Mouse (Mus musculus): ENCODE results near the gene Bcl7c.

DNA sequence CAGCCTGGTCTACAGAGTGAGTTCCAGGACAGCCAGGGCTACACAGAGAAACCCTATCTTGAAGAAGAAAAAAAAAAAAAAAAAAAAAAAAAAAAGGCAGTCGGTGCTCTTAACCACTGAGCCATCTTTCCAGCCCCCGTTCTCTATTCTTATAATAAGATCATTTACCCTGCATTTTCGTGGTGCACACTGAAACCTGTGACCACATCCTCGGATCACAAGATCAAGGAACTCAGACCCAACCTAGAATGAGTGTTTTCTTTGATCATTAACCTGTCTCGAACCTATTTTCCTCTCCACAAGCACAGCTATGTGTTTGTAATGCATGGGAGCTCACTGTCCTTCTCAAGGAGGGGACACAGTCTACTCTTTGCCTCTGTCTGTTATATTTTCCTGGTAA lies 80.1 kb downstream of the Bcl7c start:
- TF ChIP-seq FLI1 (IDR thresholded peaks at IDR 0.05; ENCODE audit: low read length) = no peak
- no peak for TF ChIP-seq GATA1 (IDR thresholded peaks at IDR 0.05; ENCODE audit: borderline replicate concordance, low read length)
